Mouse (Mus musculus): ENCODE results near the gene Itga6. TPM values are rescaled to one million over a fixed set of nuclear protein-coding genes. Genes with fewer than 3 reads are reported as not detected.

Itga6 gene
- total and polyA plus RNA-seq, 2 experiments from 2014 or later = 16.8 to 52.3 TPM

GRCm38 (mm10) chr2:71873474-71874322 lies 128.3 kb downstream of the Itga6 start:
- H3K4me3 ChIP-seq (ENCODE audit: low read depth, low read length) = peak overlapping the region; percentile 83
- H3K9ac ChIP-seq = peak overlapping the region; percentile 76
- peaks cover 6% of the 10 kb centered on the region; the same call in 1 of the 2 replicates for H3K4me1 ChIP-seq (ENCODE audit: insufficient read depth)
- 0 out of 2 replicates have a peak, but pooled peaks cover 4% of the 10 kb centered on the region for H3K36me3 ChIP-seq (ENCODE audit: insufficient read depth)
- 4% methylated on average over 46 of the region's 51 CpGs for WGBS
- TF ChIP-seq CTCF (IDR thresholded peaks at IDR 0.05; ENCODE audit: low read depth) = no peak
- ATAC-seq (no peak; the same call in none of the 2 replicates), DNase-seq (peak; percentile 28)
- peak overlapping the region; percentile 66; the same call in 1 of the 2 replicates for H3K27ac ChIP-seq (ENCODE audit: low read depth, low read length)
- no peaks in the 10 kb centered on the region for H3K27me3 ChIP-seq (ENCODE audit: insufficient read depth, low read length)
- H3K9me3 ChIP-seq (ENCODE audit: low read length) = no peaks in the 10 kb centered on the region
- H3K4me2 ChIP-seq (ENCODE audit: low read depth) = peak overlapping the region; percentile 84

- TF ChIP-seq CTCF (IDR thresholded peaks at IDR 0.05; ENCODE audit: low read depth) = no peak
- no peaks in the 10 kb centered on the region for H3K27me3 ChIP-seq (ENCODE audit: insufficient read depth, low read length)
- H3K36me3 ChIP-seq (ENCODE audit: insufficient read depth) = 0 out of 2 replicates have a peak, but pooled peaks cover 4% of the 10 kb centered on the region
- no peak overlapping the region for H3K4me3 ChIP-seq (ENCODE audit: low read depth, low read length)
- H3K27ac ChIP-seq (ENCODE audit: low read depth, low read length) = no peak overlapping the region
- H3K4me1 ChIP-seq (ENCODE audit: insufficient read depth) = peaks cover 6% of the 10 kb centered on the region; the same call in 1 of the 2 replicates
- no peaks in the 10 kb centered on the region for H3K9me3 ChIP-seq (ENCODE audit: low read length)
- ATAC-seq (no peak), DNase-seq (no peak)
- 80% methylated on average over 2 of the region's 2 CpGs for WGBS
- no peak overlapping the region for H3K4me2 ChIP-seq (ENCODE audit: low read depth)
- no peak overlapping the region for H3K9ac ChIP-seq
Observed at GRCm38 (mm10) chr2:71874422-71874821, 129.0 kb downstream of the Itga6 start.

GRCm38 (mm10) chr2:71874836-71875235 lies 129.4 kb downstream of the Itga6 start:
- no peak overlapping the region for H3K4me3 ChIP-seq (ENCODE audit: low read depth, low read length)
- DNase-seq (no peak), ATAC-seq (no peak)
- H3K4me1 ChIP-seq (ENCODE audit: insufficient read depth) = peaks cover 6% of the 10 kb centered on the region; the same call in 1 of the 2 replicates
- TF ChIP-seq CTCF (IDR thresholded peaks at IDR 0.05; ENCODE audit: low read depth) = no peak
- no peak overlapping the region for H3K27ac ChIP-seq (ENCODE audit: low read depth, low read length)
- no peak overlapping the region for H3K9ac ChIP-seq
- WGBS = 54% methylated on average over 2 of the region's 2 CpGs
- H3K36me3 ChIP-seq (ENCODE audit: insufficient read depth) = 0 out of 2 replicates have a peak, but pooled peaks cover 4% of the 10 kb centered on the region
- H3K4me2 ChIP-seq (ENCODE audit: low read depth) = peak overlapping the region; percentile 19; the same call in 1 of the 2 replicates
- no peaks in the 10 kb centered on the region for H3K27me3 ChIP-seq (ENCODE audit: insufficient read depth, low read length)
- no peaks in the 10 kb centered on the region for H3K9me3 ChIP-seq (ENCODE audit: low read length)

- Histone ChIP-seq H3K9me3 (ENCODE audit: low read length) (no peaks in the 10 kb centered on the region), H3K4me1 (ENCODE audit: insufficient read depth) (peaks cover 6% of the 10 kb centered on the region; the same call in 1 of the 2 replicates), H3K27me3 (ENCODE audit: insufficient read depth, low read length) (no peaks in the 10 kb centered on the region), H3K9ac (no peak overlapping the region), H3K4me2 (ENCODE audit: low read depth) (no peak overlapping the region), H3K4me3 (ENCODE audit: low read depth, low read length) (no peak overlapping the region), H3K36me3 (ENCODE audit: insufficient read depth) (peaks cover 11% of the 10 kb centered on the region; the same call in 1 of the 2 replicates), H3K27ac (ENCODE audit: low read depth, low read length) (no peak overlapping the region)
- ATAC-seq = no peak
- 96% methylated on average over 4 of the region's 4 CpGs for WGBS
- no peak for TF ChIP-seq CTCF (IDR thresholded peaks at IDR 0.05; ENCODE audit: low read depth)
- no peak for DNase-seq
Observed at GRCm38 (mm10) chr2:71877865-71878264, 132.4 kb downstream of the Itga6 start.

GRCm38 (mm10) chr2:71878441-71878840 lies 133.0 kb downstream of the Itga6 start:
- Histone ChIP-seq H3K4me3 (ENCODE audit: low read depth, low read length) (no peak overlapping the region), H3K27me3 (ENCODE audit: insufficient read depth, low read length) (no peaks in the 10 kb centered on the region), H3K4me1 (ENCODE audit: insufficient read depth) (peaks cover 6% of the 10 kb centered on the region; the same call in 1 of the 2 replicates), H3K9me3 (ENCODE audit: low read length) (no peaks in the 10 kb centered on the region), H3K36me3 (ENCODE audit: insufficient read depth) (peaks cover 11% of the 10 kb centered on the region; the same call in 1 of the 2 replicates), H3K9ac (no peak overlapping the region), H3K4me2 (ENCODE audit: low read depth) (no peak overlapping the region), H3K27ac (ENCODE audit: low read depth, low read length) (no peak overlapping the region)
- TF ChIP-seq CTCF (IDR thresholded peaks at IDR 0.05; ENCODE audit: low read depth) = no peak
- DNase-seq (no peak), ATAC-seq (no peak)
- WGBS = 73% methylated on average over 2 of the region's 2 CpGs

- ATAC-seq = no peak
- Histone ChIP-seq H3K4me2 (ENCODE audit: low read depth) (no peak overlapping the region), H3K27me3 (ENCODE audit: insufficient read depth, low read length) (no peaks in the 10 kb centered on the region), H3K9ac (no peak overlapping the region), H3K27ac (ENCODE audit: low read depth, low read length) (no peak overlapping the region), H3K4me1 (ENCODE audit: insufficient read depth) (peaks cover 6% of the 10 kb centered on the region; the same call in 1 of the 2 replicates), H3K36me3 (ENCODE audit: insufficient read depth) (peaks cover 11% of the 10 kb centered on the region; the same call in 1 of the 2 replicates), H3K9me3 (ENCODE audit: low read length) (no peaks in the 10 kb centered on the region), H3K4me3 (ENCODE audit: low read depth, low read length) (no peak overlapping the region)
- no peak for DNase-seq
- no peak for TF ChIP-seq CTCF (IDR thresholded peaks at IDR 0.05; ENCODE audit: low read depth)
Observed at GRCm38 (mm10) chr2:71878943-71879342, 133.5 kb downstream of the Itga6 start.
